Mouse (Mus musculus): ENCODE measurements around the gene En1. TPM values are rescaled to one million over a fixed set of nuclear protein-coding genes. Genes with fewer than 3 reads are reported as not detected.
A peak's percentile ranks its signal among the peaks of the same experiment; 100 is the strongest.

Gene En1
- polyA plus RNA-seq, 1 experiment from 2014 or later: 2.7 TPM

GRCm38 (mm10) chr1:120587960-120588359, 14.3 kb upstream of the En1 start:
- DNase-seq (ENCODE audit: low spot score) (no peak), ATAC-seq (ENCODE audit: low FRiP score) (no peak)
- Histone ChIP-seq H3K9me3 (ENCODE audit: control insufficient read depth, low read length) (no peaks in the 10 kb centered on the region), H3K4me2 (replicated peaks) (no peak overlapping the region), H3K4me3 (replicated peaks; ENCODE audit: low read length) (no peak overlapping the region), H3K27ac (no peak overlapping the region), H3K27me3 (ENCODE audit: control insufficient read depth, insufficient read depth, low read length) (peaks cover 39% of the 10 kb centered on the region), H3K4me1 (replicated peaks; ENCODE audit: control insufficient read depth, insufficient read depth, low read length) (no peaks in the 10 kb centered on the region), H3K36me3 (replicated peaks; ENCODE audit: control insufficient read depth, insufficient read depth) (no peaks in the 10 kb centered on the region), H3K9ac (no peak overlapping the region)
- 81% methylated on average over 4 of the region's 4 CpGs for WGBS

GRCm38 (mm10) chr1:120588362-120589027, 13.7 kb upstream of the En1 start:
- no peaks in the 10 kb centered on the region for H3K36me3 ChIP-seq (replicated peaks; ENCODE audit: control insufficient read depth, insufficient read depth)
- H3K4me1 ChIP-seq (replicated peaks; ENCODE audit: control insufficient read depth, insufficient read depth, low read length): no peaks in the 10 kb centered on the region
- H3K27me3 ChIP-seq (ENCODE audit: control insufficient read depth, insufficient read depth, low read length): peaks cover 44% of the 10 kb centered on the region
- no peak overlapping the region for H3K4me2 ChIP-seq (replicated peaks)
- no peak overlapping the region for H3K9ac ChIP-seq
- DNase-seq (ENCODE audit: low spot score) (peak; percentile 10), ATAC-seq (ENCODE audit: low FRiP score) (no peak)
- H3K27ac ChIP-seq: no peak overlapping the region
- H3K9me3 ChIP-seq (ENCODE audit: control insufficient read depth, low read length): no peaks in the 10 kb centered on the region
- 81% methylated on average over 6 of the region's 6 CpGs for WGBS
- no peak overlapping the region for H3K4me3 ChIP-seq (replicated peaks; ENCODE audit: low read length)

GRCm38 (mm10) chr1:120593236-120593919, 8.8 kb upstream of the En1 start:
- no peaks in the 10 kb centered on the region for H3K9me3 ChIP-seq (ENCODE audit: control insufficient read depth, low read length)
- H3K36me3 ChIP-seq (replicated peaks; ENCODE audit: control insufficient read depth, insufficient read depth): no peaks in the 10 kb centered on the region
- no peak overlapping the region for H3K4me2 ChIP-seq (replicated peaks)
- H3K27me3 ChIP-seq (ENCODE audit: control insufficient read depth, insufficient read depth, low read length): peaks cover 88% of the 10 kb centered on the region
- no peak overlapping the region for H3K4me3 ChIP-seq (replicated peaks; ENCODE audit: low read length)
- ATAC-seq (ENCODE audit: low FRiP score) (no peak), DNase-seq (ENCODE audit: low spot score) (no peak)
- H3K9ac ChIP-seq: no peak overlapping the region
- H3K27ac ChIP-seq: no peak overlapping the region
- WGBS: 17% methylated on average over 8 of the region's 8 CpGs
- H3K4me1 ChIP-seq (replicated peaks; ENCODE audit: control insufficient read depth, insufficient read depth, low read length): no peaks in the 10 kb centered on the region

- peaks cover 91% of the 10 kb centered on the region for H3K27me3 ChIP-seq (ENCODE audit: control insufficient read depth, insufficient read depth, low read length)
- ATAC-seq (ENCODE audit: low FRiP score) (peak; percentile 51; the same call in 1 of the 2 replicates), DNase-seq (ENCODE audit: low spot score) (peak; percentile 73)
- H3K4me1 ChIP-seq (replicated peaks; ENCODE audit: control insufficient read depth, insufficient read depth, low read length): no peaks in the 10 kb centered on the region
- H3K36me3 ChIP-seq (replicated peaks; ENCODE audit: control insufficient read depth, insufficient read depth): no peaks in the 10 kb centered on the region
- no peak overlapping the region for H3K4me2 ChIP-seq (replicated peaks)
- 2% methylated on average over 8 of the region's 8 CpGs for WGBS
- no peaks in the 10 kb centered on the region for H3K9me3 ChIP-seq (ENCODE audit: control insufficient read depth, low read length)
- no peak overlapping the region for H3K4me3 ChIP-seq (replicated peaks; ENCODE audit: low read length)
- no peak overlapping the region for H3K27ac ChIP-seq
- no peak overlapping the region for H3K9ac ChIP-seq
Measured at GRCm38 (mm10) chr1:120594603-120595002, 7.6 kb upstream of the En1 start.

GRCm38 (mm10) chr1:120595471-120596240, 6.6 kb upstream of the En1 start:
- 2% methylated on average over 17 of the region's 17 CpGs for WGBS
- Histone ChIP-seq H3K36me3 (replicated peaks; ENCODE audit: control insufficient read depth, insufficient read depth) (no peaks in the 10 kb centered on the region), H3K4me2 (replicated peaks) (peak overlapping the region; percentile 56), H3K27me3 (ENCODE audit: control insufficient read depth, insufficient read depth, low read length) (peaks cover 98% of the 10 kb centered on the region), H3K9ac (no peak overlapping the region), H3K4me3 (replicated peaks; ENCODE audit: low read length) (peak overlapping the region; percentile 26; the same call in 1 of the 2 replicates), H3K9me3 (ENCODE audit: control insufficient read depth, low read length) (no peaks in the 10 kb centered on the region), H3K4me1 (replicated peaks; ENCODE audit: control insufficient read depth, insufficient read depth, low read length) (no peaks in the 10 kb centered on the region), H3K27ac (no peak overlapping the region)
- ATAC-seq (ENCODE audit: low FRiP score): no peak
- no peak for DNase-seq (ENCODE audit: low spot score)

- H3K9me3 ChIP-seq (ENCODE audit: control insufficient read depth, low read length): no peaks in the 10 kb centered on the region
- no peaks in the 10 kb centered on the region for H3K4me1 ChIP-seq (replicated peaks; ENCODE audit: control insufficient read depth, insufficient read depth, low read length)
- DNase-seq (ENCODE audit: low spot score): peak; percentile 38
- H3K9ac ChIP-seq: peak overlapping the region; percentile 48; the same call in 1 of the 2 replicates
- WGBS: 0% methylated on average over 21 of the region's 21 CpGs
- no peak for ATAC-seq (ENCODE audit: low FRiP score)
- no peak overlapping the region for H3K27ac ChIP-seq
- H3K36me3 ChIP-seq (replicated peaks; ENCODE audit: control insufficient read depth, insufficient read depth): no peaks in the 10 kb centered on the region
- H3K27me3 ChIP-seq (ENCODE audit: control insufficient read depth, insufficient read depth, low read length): peaks cover 97% of the 10 kb centered on the region
- peak overlapping the region; percentile 56 for H3K4me2 ChIP-seq (replicated peaks)
- H3K4me3 ChIP-seq (replicated peaks; ENCODE audit: low read length): peak overlapping the region; percentile 26
Measured at GRCm38 (mm10) chr1:120596319-120596718, 5.9 kb upstream of the En1 start.

GRCm38 (mm10) chr1:120596784-120597183, 5.4 kb upstream of the En1 start:
- H3K36me3 ChIP-seq (replicated peaks; ENCODE audit: control insufficient read depth, insufficient read depth): no peaks in the 10 kb centered on the region
- under 1% methylated on average over 19 of the region's 19 CpGs for WGBS
- H3K27me3 ChIP-seq (ENCODE audit: control insufficient read depth, insufficient read depth, low read length): peaks cover 97% of the 10 kb centered on the region
- DNase-seq (ENCODE audit: low spot score): peak; percentile 29
- no peaks in the 10 kb centered on the region for H3K4me1 ChIP-seq (replicated peaks; ENCODE audit: control insufficient read depth, insufficient read depth, low read length)
- peak overlapping the region; percentile 56 for H3K4me2 ChIP-seq (replicated peaks)
- H3K4me3 ChIP-seq (replicated peaks; ENCODE audit: low read length): peak overlapping the region; percentile 26
- 0 out of 2 replicates have a peak overlapping the region, but pooled peaks have one; percentile 26 for H3K27ac ChIP-seq
- no peak for ATAC-seq (ENCODE audit: low FRiP score)
- no peaks in the 10 kb centered on the region for H3K9me3 ChIP-seq (ENCODE audit: control insufficient read depth, low read length)
- H3K9ac ChIP-seq: peak overlapping the region; percentile 48; the same call in 1 of the 2 replicates

- Histone ChIP-seq H3K36me3 (replicated peaks; ENCODE audit: control insufficient read depth, insufficient read depth) (no peaks in the 10 kb centered on the region), H3K9ac (peak overlapping the region; percentile 48; the same call in 1 of the 2 replicates), H3K9me3 (ENCODE audit: control insufficient read depth, low read length) (no peaks in the 10 kb centered on the region), H3K4me3 (replicated peaks; ENCODE audit: low read length) (peak overlapping the region; percentile 26), H3K4me1 (replicated peaks; ENCODE audit: control insufficient read depth, insufficient read depth, low read length) (no peaks in the 10 kb centered on the region), H3K27ac (0 out of 2 replicates have a peak overlapping the region, but pooled peaks have one; percentile 26), H3K27me3 (ENCODE audit: control insufficient read depth, insufficient read depth, low read length) (peaks cover 97% of the 10 kb centered on the region), H3K4me2 (replicated peaks) (peak overlapping the region; percentile 56)
- WGBS: 2% methylated on average over 11 of the region's 11 CpGs
- no peak for DNase-seq (ENCODE audit: low spot score)
- ATAC-seq (ENCODE audit: low FRiP score): no peak
Measured at GRCm38 (mm10) chr1:120597271-120597670, 4.9 kb upstream of the En1 start.
